Mouse (Mus musculus): Measurements from ENCODE around the gene Tcirg1.

DNA sequence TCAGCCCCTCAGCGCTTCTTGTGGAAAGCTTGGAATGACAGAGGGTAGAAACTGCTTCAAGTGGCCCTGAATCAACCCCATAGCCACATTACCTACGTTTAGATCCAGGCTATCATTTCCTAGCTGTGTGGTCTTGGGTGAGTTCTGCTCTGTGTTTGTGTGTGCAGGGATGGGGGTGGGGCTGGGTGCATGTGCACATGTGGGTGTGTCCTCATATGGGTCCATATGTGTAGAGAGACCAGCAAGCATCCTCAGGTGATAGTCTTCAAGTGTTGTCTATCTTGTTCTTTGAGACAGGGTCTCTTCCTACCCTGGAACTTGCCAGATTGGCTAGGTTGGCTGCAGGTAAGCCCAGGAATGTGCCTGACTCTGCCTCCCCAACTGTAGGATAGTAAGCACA is 57.7 kb downstream of the Tcirg1 start:
- TF ChIP-seq EP300 (IDR thresholded peaks at IDR 0.05; ENCODE audit: low read depth) (no peak), CTCF (IDR thresholded peaks at IDR 0.05; ENCODE audit: low read depth) (no peak)

Measured in liver, embryonic 14.5 days (tissue).